Mouse (Mus musculus) CH12.LX (cell line): ENCODE data around the gene Tjap1. TPM values are rescaled to one million over a fixed set of nuclear protein-coding genes. Genes with fewer than 3 reads are reported as not detected.

Experiments used
- DNase-seq: peaks from one replicate; pipeline ENCODE4 v3.0.0-alpha.2; 2013; ENCODE audit errors: extremely low read depth
- H3K27ac ChIP-seq: 2 replicates; pipeline ENCODE4 v1.5.1; 2012; ENCODE audit warnings: low read depth, mild to moderate bottlenecking, control low read depth, moderate library complexity; ENCODE audit not compliant: insufficient read depth
- H3K27me3 ChIP-seq: replicated peaks from 2 replicates; pipeline ENCODE3; 2012; ENCODE audit warnings: inconsistent platforms
- H3K36me3 ChIP-seq, 2 experiments: replicated peaks in 1 of 2; 2 replicates each; pipeline versions ENCODE3 to v1.6.1; 2012; ENCODE audit warnings: inconsistent platforms in 1 of 2, low read length in 1 of 2, mild to moderate bottlenecking in 1 of 2, mixed read lengths in 1 of 2, moderate library complexity in 1 of 2; ENCODE audit not compliant: control insufficient read depth in 1 of 2, insufficient read depth in 1 of 2
- H3K4me1 ChIP-seq, 2 experiments: 2 replicates each; pipeline ENCODE4 v1.6.1; 2012; ENCODE audit warnings: inconsistent platforms in 1 of 2, moderate library complexity in 1 of 2; ENCODE audit not compliant: insufficient read depth in 2 of 2, control insufficient read depth in 1 of 2
- H3K4me2 ChIP-seq: 2 replicates; pipeline ENCODE4 v1.6.1; 2012; ENCODE audit warnings: low read depth, mild to moderate bottlenecking, control low read depth; ENCODE audit not compliant: poor library complexity, insufficient read depth, severe bottlenecking
- H3K4me3 ChIP-seq, 3 experiments: fragments of 150-350 bp in 1 of 3; sonication (generic) in 1 of 3; replicated peaks in 1 of 3; 2 replicates each; pipeline versions ENCODE3 to v1.5.1; 2011 to 2012; ENCODE audit warnings: low read depth in 2 of 3, low read length in 2 of 3, mild to moderate bottlenecking in 2 of 3, moderate library complexity in 2 of 3, control low read depth in 1 of 3, improper control_type of control experiment in 1 of 3, inconsistent platforms in 1 of 3, mixed read lengths in 1 of 3; ENCODE audit not compliant: poor library complexity in 1 of 3
- H3K79me2 ChIP-seq: replicated peaks from 2 replicates; pipeline ENCODE4 v1.6.1; 2012; ENCODE audit warnings: mild to moderate bottlenecking, moderate library complexity; ENCODE audit not compliant: control insufficient read depth, poor library complexity, insufficient read depth, severe bottlenecking; ENCODE audit errors: extremely low read depth
- H3K9ac ChIP-seq: 2 replicates; pipeline ENCODE4 v1.6.1; 2012; ENCODE audit warnings: low read depth, mild to moderate bottlenecking, control low read depth, moderate library complexity; ENCODE audit not compliant: insufficient read depth
- H3K9me3 ChIP-seq: replicated peaks from 2 replicates; pipeline ENCODE3; 2012; ENCODE audit warnings: low read length, inconsistent platforms, mixed read lengths
- BHLHE40 ChIP-seq: IDR thresholded peaks from 2 replicates; pipeline ENCODE4 v1.6.1; 2011; ENCODE audit warnings: mild to moderate bottlenecking, low read depth, low read length, improper control_type of control experiment
- CHD1 ChIP-seq: IDR thresholded peaks from 2 replicates; pipeline ENCODE4 v1.6.1; 2012; ENCODE audit warnings: low read depth, low read length, improper control_type of control experiment, inconsistent platforms
- CHD2 ChIP-seq: IDR thresholded peaks from 2 replicates; pipeline ENCODE4 v1.6.1; 2011; ENCODE audit warnings: low read length, improper control_type of control experiment
- CTCF ChIP-seq, 2 experiments: IDR thresholded peaks in 1 of 2; conservative IDR thresholded peaks in 1 of 2; 2 replicates each; pipeline ENCODE4 v1.5.1; 2011 to 2012; ENCODE audit warnings: low read depth in 2 of 2, low read length in 2 of 2, improper control_type of control experiment in 1 of 2, inconsistent platforms in 1 of 2, mild to moderate bottlenecking in 1 of 2, moderate library complexity in 1 of 2
- E2F4 ChIP-seq: IDR thresholded peaks from 2 replicates; pipeline ENCODE4 v1.6.1; 2011; ENCODE audit warnings: low read depth, low read length, improper control_type of control experiment; ENCODE audit not compliant: insufficient replicate concordance
- ELF1 ChIP-seq: IDR thresholded peaks from 2 replicates; pipeline ENCODE4 v1.6.1; 2014; ENCODE audit warnings: low read depth, mild to moderate bottlenecking, inconsistent platforms, low read length, improper control_type of control experiment
- EP300 ChIP-seq: IDR thresholded peaks from 2 replicates; pipeline ENCODE4 v1.6.1; 2011; ENCODE audit warnings: low read length, improper control_type of control experiment
- ETS1 ChIP-seq: conservative IDR thresholded peaks from 2 replicates; pipeline ENCODE4 v1.6.1; 2012; ENCODE audit warnings: low read depth, mild to moderate bottlenecking, inconsistent platforms, low read length, improper control_type of control experiment, moderate library complexity
- GABPA ChIP-seq: IDR thresholded peaks from 2 replicates; pipeline ENCODE4 v1.6.1; 2012; ENCODE audit warnings: low read depth, low read length, improper control_type of control experiment, inconsistent platforms; ENCODE audit not compliant: insufficient replicate concordance
- HCFC1 ChIP-seq: IDR thresholded peaks from 2 replicates; pipeline ENCODE4 v1.6.1; 2012; ENCODE audit warnings: low read depth, mild to moderate bottlenecking, inconsistent platforms, low read length, improper control_type of control experiment
- IRF4 ChIP-seq: IDR thresholded peaks from 2 replicates; pipeline ENCODE4 v1.6.1; 2014; ENCODE audit warnings: low read depth, mild to moderate bottlenecking, inconsistent platforms, low read length, improper control_type of control experiment
- JUN ChIP-seq: IDR thresholded peaks from 2 replicates; pipeline ENCODE4 v1.6.1; 2011; ENCODE audit warnings: low read depth, mild to moderate bottlenecking, low read length, improper control_type of control experiment, moderate library complexity; ENCODE audit not compliant: insufficient read depth
- JUND ChIP-seq: conservative IDR thresholded peaks from 2 replicates; pipeline ENCODE4 v1.6.1; 2011; ENCODE audit warnings: low read depth, low read length, improper control_type of control experiment
- KAT2A ChIP-seq: IDR thresholded peaks from 2 replicates; pipeline ENCODE4 v1.6.1; 2012; ENCODE audit warnings: low read length, improper control_type of control experiment, inconsistent platforms; ENCODE audit not compliant: insufficient replicate concordance
- MAFK ChIP-seq: IDR thresholded peaks from 2 replicates; pipeline ENCODE4 v1.6.1; 2011; ENCODE audit warnings: low read length, improper control_type of control experiment; ENCODE audit not compliant: insufficient replicate concordance
- MAX ChIP-seq: IDR thresholded peaks from 2 replicates; pipeline ENCODE4 v1.6.1; 2011; ENCODE audit warnings: low read length, improper control_type of control experiment
- MAZ ChIP-seq: IDR thresholded peaks from 2 replicates; pipeline ENCODE4 v1.6.1; 2012; ENCODE audit warnings: low read depth, mild to moderate bottlenecking, inconsistent platforms, low read length, improper control_type of control experiment, moderate library complexity
- MEF2A ChIP-seq: IDR thresholded peaks from 2 replicates; pipeline ENCODE4 v1.6.1; 2014; ENCODE audit warnings: low read depth, mild to moderate bottlenecking, inconsistent platforms, low read length, improper control_type of control experiment, borderline replicate concordance
- MXI1 ChIP-seq: IDR thresholded peaks from 2 replicates; pipeline ENCODE4 v1.6.1; 2011; ENCODE audit warnings: mild to moderate bottlenecking, low read depth, low read length, improper control_type of control experiment
- MYC ChIP-seq: IDR thresholded peaks from 2 replicates; pipeline ENCODE4 v1.6.1; 2011; ENCODE audit warnings: low read depth, mild to moderate bottlenecking, improper control_type of control experiment, low read length
- NELFE ChIP-seq: IDR thresholded peaks from 2 replicates; pipeline ENCODE4 v1.6.1; 2011; ENCODE audit warnings: low read depth, low read length, improper control_type of control experiment
- NRF1 ChIP-seq: IDR thresholded peaks from 2 replicates; pipeline ENCODE4 v1.6.1; 2014; ENCODE audit warnings: low read depth, mild to moderate bottlenecking, inconsistent platforms, low read length, improper control_type of control experiment, moderate library complexity
- PAX5 ChIP-seq: IDR thresholded peaks from 2 replicates; pipeline ENCODE4 v1.6.1; 2012; ENCODE audit warnings: low read length, inconsistent platforms, mixed read lengths
- POLR2A ChIP-seq: IDR thresholded peaks from 2 replicates; pipeline ENCODE4 v1.6.1; 2011; ENCODE audit warnings: low read depth, mild to moderate bottlenecking, improper control_type of control experiment, low read length
- POLR2AphosphoS2 ChIP-seq: IDR thresholded peaks from 2 replicates; pipeline ENCODE4 v1.6.1; 2011; ENCODE audit warnings: low read depth, low read length, improper control_type of control experiment
- RAD21 ChIP-seq: IDR thresholded peaks from 2 replicates; pipeline ENCODE4 v1.6.1; 2011; ENCODE audit warnings: low read depth, mild to moderate bottlenecking, low read length, improper control_type of control experiment, moderate library complexity
- RCOR1 ChIP-seq: conservative IDR thresholded peaks from 2 replicates; pipeline ENCODE4 v1.6.1; 2012; ENCODE audit warnings: low read depth, mild to moderate bottlenecking, inconsistent platforms, low read length, improper control_type of control experiment
- SIN3A ChIP-seq: IDR thresholded peaks from 2 replicates; pipeline ENCODE4 v1.6.1; 2012; ENCODE audit warnings: low read length, improper control_type of control experiment, inconsistent platforms
- SMC3 ChIP-seq: IDR thresholded peaks from 2 replicates; pipeline ENCODE4 v1.6.1; 2011; ENCODE audit warnings: low read depth, low read length, improper control_type of control experiment
- TBP ChIP-seq: conservative IDR thresholded peaks from 2 replicates; pipeline ENCODE4 v1.6.1; 2011; ENCODE audit warnings: low read depth, low read length, improper control_type of control experiment
- TCF12 ChIP-seq: IDR thresholded peaks from 2 replicates; pipeline ENCODE4 v1.6.1; 2014; ENCODE audit warnings: low read depth, mild to moderate bottlenecking, inconsistent platforms, low read length, improper control_type of control experiment
- UBTF ChIP-seq: IDR thresholded peaks from 2 replicates; pipeline ENCODE4 v1.6.1; 2012; ENCODE audit warnings: low read depth, mild to moderate bottlenecking, inconsistent platforms, low read length, improper control_type of control experiment, moderate library complexity
- USF1 ChIP-seq: IDR thresholded peaks from 2 replicates; pipeline ENCODE4 v1.6.1; 2014; ENCODE audit warnings: low read depth, mild to moderate bottlenecking, inconsistent platforms, low read length, improper control_type of control experiment
- USF2 ChIP-seq: conservative IDR thresholded peaks from 2 replicates; pipeline ENCODE4 v1.6.1; 2011; ENCODE audit warnings: low read depth, low read length, improper control_type of control experiment
- ZC3H11A ChIP-seq: IDR thresholded peaks from 2 replicates; pipeline ENCODE4 v1.6.1; 2012; ENCODE audit warnings: low read depth, mild to moderate bottlenecking, inconsistent platforms, low read length, improper control_type of control experiment
- ZKSCAN1 ChIP-seq: IDR thresholded peaks from 2 replicates; pipeline ENCODE4 v1.6.1; 2012; ENCODE audit warnings: low read depth, inconsistent platforms, low read length, improper control_type of control experiment, borderline replicate concordance
- ZMIZ1 ChIP-seq: IDR thresholded peaks from 2 replicates; pipeline ENCODE4 v1.6.1; 2012; ENCODE audit warnings: low read depth, mild to moderate bottlenecking, inconsistent platforms, low read length, improper control_type of control experiment
- ZNF384 ChIP-seq: IDR thresholded peaks from 2 replicates; pipeline ENCODE4 v1.6.1; 2012; ENCODE audit warnings: low read depth, low read length, improper control_type of control experiment, inconsistent platforms
- dilution Hi-C: fragments of 300-500 bp; cut with MboI; formaldehyde crosslinking; loops from 2 replicates; pipeline ENCODE4 v1.14.3; 2020; ENCODE audit warnings: low sequenced_read_pairs; ENCODE audit not compliant: extremely low pct_unique_long_range_greater_than_20kb, extremely low pct_ligation_motif_present
- in situ Hi-C: fragments of 300-500 bp; cut with MboI; formaldehyde crosslinking; loops from 3 replicates; pipeline ENCODE4 v1.14.3; 2019; ENCODE audit warnings: low sequenced_read_pairs, low pct_ligation_motif_present, low pct_unique_long_range_greater_than_20kb, mixed read lengths
- polyA plus RNA-seq: library from polyadenylated mRNA; unstranded; fragments of >175 nt; gene quantifications from 2 replicates; pipeline ENCODE4 v1.2.1, GENCODE M21; 2012; ENCODE audit warnings: low read depth; ENCODE audit not compliant: insufficient read length
- total RNA-seq, 2 experiments: library from RNA; depleted of rRNA; stranded (reverse); fragments of 300-350 nt in 1 of 2; fragments of >200 nt in 1 of 2; gene quantifications; 2 replicates each; pipeline ENCODE4 v1.2.3; 2012 to 2014

The Tjap1 gene
- total RNA-seq (2012; rRNA removed) (13.8 and 14.2 TPM in 2 replicates), total RNA-seq (2014; rRNA removed) (8.6 and 9.1 TPM in 2 replicates), polyA plus RNA-seq (24.3 and 28.6 TPM in 2 replicates)

DNA sequence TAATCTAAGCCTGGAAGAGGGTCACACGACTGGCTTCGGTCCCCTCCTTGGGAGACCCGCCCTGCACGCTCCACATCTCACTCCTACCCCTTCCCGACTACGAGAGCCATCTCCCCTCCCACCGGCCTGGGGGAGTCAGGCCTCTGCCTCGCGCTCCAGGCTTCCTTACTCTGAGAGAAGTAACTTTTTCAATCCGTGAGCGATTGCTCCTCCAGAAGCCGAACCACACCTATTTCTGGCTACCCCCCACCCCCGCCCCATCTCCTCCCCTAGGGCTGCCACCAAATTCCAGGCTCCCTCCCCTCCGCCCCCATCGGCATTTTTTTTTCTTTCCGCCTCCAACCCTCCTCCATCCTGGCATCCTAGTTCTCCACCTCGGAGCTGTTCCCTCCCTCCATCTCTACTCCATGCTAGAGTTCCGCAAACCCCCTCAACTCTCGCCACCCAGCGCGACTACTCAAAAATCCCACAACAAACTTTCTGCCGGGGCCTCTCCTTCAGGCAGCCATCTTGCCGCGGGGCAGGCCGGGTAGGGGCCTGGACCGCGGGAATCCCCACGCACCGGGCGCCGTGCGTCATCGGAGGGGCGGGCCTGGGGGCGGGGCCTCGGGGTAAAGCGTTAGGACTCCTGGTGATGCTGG lies at the start of gene Tjap1:
TSS of gene Tjap1 (minus strand) at position 544 of the 641 bp plus-strand sequence.
- in situ Hi-C loops (no loop called here), dilution Hi-C loops (no loop called here)
- Histone ChIP-seq H3K36me3 (peaks cover 19 to 35% of the 10 kb centered on the region in 2 experiments), H3K4me3 (peak within 1 kb of the TSS; percentile 68 to 92 (median 78)), H3K9me3 (no peaks in the 10 kb centered on the region), H3K4me1 (peaks cover 2 to 16% of the 10 kb centered on the region in 2 experiments; a peak in 3 of 4 replicates), H3K9ac (peak within 1 kb of the TSS; percentile 94), H3K4me2 (peak within 1 kb of the TSS; percentile 86)
- DNase-seq: peak; percentile 77
- peak; percentile 47; the same call in 1 of the 2 replicates for TF ChIP-seq NRF1
- TF ChIP-seq MXI1: no peak; the same call in 1 of the 2 replicates
- peak; percentile 32; the same call in 1 of the 2 replicates for TF ChIP-seq ZMIZ1
- TF ChIP-seq GABPA: no peak
- TF ChIP-seq RCOR1: no peak
- no peak for TF ChIP-seq JUN
- TF ChIP-seq ETS1: no peak
- TF ChIP-seq POLR2A: peak; percentile 86
- no peak for TF ChIP-seq SMC3
- TF ChIP-seq CHD2: no peak
- TF ChIP-seq BHLHE40: no peak
- TF ChIP-seq IRF4: no peak; the same call in 1 of the 2 replicates
- no peak for TF ChIP-seq CTCF (conservative IDR thresholded peaks at IDR 0.05 in 1 of 2, IDR thresholded peaks at IDR 0.05 in 1 of 2; ENCODE audit: low read depth in 2 of 2, low read length in 2 of 2)
- peak; percentile 52; the same call in 1 of the 2 replicates for TF ChIP-seq SIN3A
- TF ChIP-seq UBTF: no peak
- no peak for TF ChIP-seq TBP
- no peak for TF ChIP-seq EP300
- TF ChIP-seq MAFK: no peak
- TF ChIP-seq MAZ: peak; percentile 81; the same call in 1 of the 2 replicates
- no peak; the same call in 1 of the 2 replicates for TF ChIP-seq ELF1
- TF ChIP-seq NELFE: peak; percentile 72; the same call in 1 of the 2 replicates
- TF ChIP-seq TCF12: peak; percentile 81
- no peak for TF ChIP-seq MAX
- TF ChIP-seq POLR2AphosphoS2: no peak
- no peak for TF ChIP-seq KAT2A
- no peak for TF ChIP-seq ZC3H11A
- no peak for TF ChIP-seq USF2
- no peak for TF ChIP-seq MEF2A
- TF ChIP-seq RAD21: no peak
- TF ChIP-seq ZKSCAN1: no peak
- TF ChIP-seq USF1: no peak
- no peak for TF ChIP-seq MYC
- no peak for TF ChIP-seq CHD1
- TF ChIP-seq PAX5: no peak
- peak; percentile 74 for TF ChIP-seq ZNF384
- peak; percentile 72 for TF ChIP-seq HCFC1
- TF ChIP-seq E2F4: no peak
- no peak for TF ChIP-seq JUND
- TF ChIP-seq, all 38 proteins: peak for 9
- Histone ChIP-seq H3K27me3 (no peaks in the 10 kb centered on the region), H3K79me2 (peaks cover 22% of the 10 kb centered on the region), H3K27ac (peak within 1 kb of the TSS; percentile 38; the same call in 1 of the 2 replicates)
